Mouse (Mus musculus) limb, embryonic 11.5 days (tissue): ENCODE results near the gene Frmd4a. TPM values are rescaled to one million over a fixed set of nuclear protein-coding genes. Genes with fewer than 3 reads are reported as not detected.
A peak's percentile ranks its signal among the peaks of the same experiment; 100 is the strongest.

Experiments used
- ATAC-seq: fragments of 200-750 bp; cut with Nextera tagmentation; 2 replicates; pipeline ENCODE4 v1.8.0; 2017; ENCODE audit warnings: low read depth; ENCODE audit not compliant: insufficient number of reproducible peaks, low FRiP score, low TSS enrichment
- DNase-seq: peaks from one replicate; pipeline ENCODE4 v3.0.0-alpha.2; 2015; ENCODE audit warnings: low spot score
- H3K27ac ChIP-seq: fragments of 300-500 bp; sonication (generic); replicated peaks from 2 replicates; pipeline ENCODE4 v1.5.1; 2014; ENCODE audit warnings: low read depth, mild to moderate bottlenecking, low read length
- H3K27me3 ChIP-seq: fragments of 300-500 bp; sonication (generic); 2 replicates; pipeline ENCODE4 v1.6.1; 2014; ENCODE audit warnings: mild to moderate bottlenecking, low read length, mixed read lengths; ENCODE audit not compliant: control insufficient read depth, insufficient read depth
- H3K36me3 ChIP-seq: fragments of 300-500 bp; sonication (generic); 2 replicates; pipeline ENCODE4 v1.6.1; 2014; ENCODE audit warnings: mild to moderate bottlenecking, low read length, moderate library complexity, mixed read lengths; ENCODE audit not compliant: control insufficient read depth, insufficient read depth
- H3K4me1 ChIP-seq: fragments of 300-500 bp; sonication (generic); 2 replicates; pipeline ENCODE4 v1.6.1; 2014; ENCODE audit warnings: low read length, mixed read lengths; ENCODE audit not compliant: control insufficient read depth, insufficient read depth
- H3K4me2 ChIP-seq: fragments of 300-500 bp; sonication (generic); 2 replicates; pipeline ENCODE4 v1.6.1; 2014; ENCODE audit warnings: low read depth, mild to moderate bottlenecking, moderate library complexity; ENCODE audit not compliant: severe bottlenecking
- H3K4me3 ChIP-seq: fragments of 300-500 bp; sonication (generic); 2 replicates; pipeline ENCODE4 v1.5.1; 2014; ENCODE audit warnings: low read depth, low read length
- H3K9ac ChIP-seq: fragments of 300-500 bp; sonication (generic); 2 replicates; pipeline ENCODE4 v1.6.1; 2014; ENCODE audit warnings: mild to moderate bottlenecking, low read length
- H3K9me3 ChIP-seq: fragments of 300-500 bp; sonication (generic); 2 replicates; pipeline ENCODE4 v1.6.1; 2016; ENCODE audit warnings: low read length; ENCODE audit not compliant: control insufficient read depth
- WGBS: fragments of 180-500 bp; shearing (Covaris S2); extraction: QIAGEN DNeasy Blood & Tissue Kit; methylation state at CpG from one replicate; pipeline ENCODE4 v1.1.7; 2014; 5-methylcytosine and 5-hydroxymethylcytosine counted together
- polyA plus RNA-seq: library from polyadenylated mRNA; unstranded; fragments of >200 nt; fragmentation: Nextera tagmentation; extraction: Ambion mirVana; gene quantifications from 2 replicates; pipeline ENCODE4 v1.2.1, GENCODE M21; 2014

Frmd4a gene
- polyA plus RNA-seq, 1 experiment from 2014 or later: 65.3 TPM

GRCm38 (mm10) chr2:4494478-4494877 lies 477.0 kb downstream of the Frmd4a start:
- 60% methylated on average over 2 of the region's 2 CpGs for WGBS
- Histone ChIP-seq H3K9ac (no peak overlapping the region), H3K27ac (no peak overlapping the region), H3K27me3 (no peaks in the 10 kb centered on the region), H3K36me3 (no peaks in the 10 kb centered on the region; the same call in 1 of the 2 replicates), H3K9me3 (no peaks in the 10 kb centered on the region), H3K4me1 (peaks cover 21% of the 10 kb centered on the region), H3K4me3 (no peak overlapping the region), H3K4me2 (no peak overlapping the region)
- ATAC-seq (no peak), DNase-seq (no peak)

GRCm38 (mm10) chr2:4499257-4499656 lies 481.7 kb downstream of the Frmd4a start:
- no peak for ATAC-seq

GRCm38 (mm10) chr2:4499916-4500315 lies 482.4 kb downstream of the Frmd4a start:
- Histone ChIP-seq H3K9ac (no peak overlapping the region), H3K27ac (no peak overlapping the region), H3K4me3 (no peak overlapping the region), H3K9me3 (no peaks in the 10 kb centered on the region), H3K27me3 (no peaks in the 10 kb centered on the region), H3K4me1 (no peaks in the 10 kb centered on the region), H3K36me3 (peaks cover 4% of the 10 kb centered on the region; the same call in 1 of the 2 replicates), H3K4me2 (no peak overlapping the region)
- ATAC-seq: no peak
- 96% methylated on average over 9 of the region's 9 CpGs for WGBS
- no peak for DNase-seq

More at GRCm38 (mm10) chr2:4499257-4499656, 481.7 kb downstream of the Frmd4a start:
- DNase-seq: peak; percentile 85
- no peak overlapping the region for H3K4me3 ChIP-seq
- 15% methylated on average over 1 of the region's 1 CpGs for WGBS
- H3K27ac ChIP-seq: no peak overlapping the region
- H3K36me3 ChIP-seq: peaks cover 4% of the 10 kb centered on the region; the same call in 1 of the 2 replicates
- H3K4me1 ChIP-seq: no peaks in the 10 kb centered on the region
- no peaks in the 10 kb centered on the region for H3K9me3 ChIP-seq
- no peak overlapping the region for H3K4me2 ChIP-seq
- H3K27me3 ChIP-seq: no peaks in the 10 kb centered on the region
- H3K9ac ChIP-seq: no peak overlapping the region

- H3K27ac ChIP-seq: no peak overlapping the region
- H3K9ac ChIP-seq: no peak overlapping the region
- DNase-seq (no peak), ATAC-seq (no peak)
- H3K4me1 ChIP-seq: no peaks in the 10 kb centered on the region
- no peaks in the 10 kb centered on the region for H3K9me3 ChIP-seq
- H3K36me3 ChIP-seq: peaks cover 4% of the 10 kb centered on the region; the same call in 1 of the 2 replicates
- H3K4me2 ChIP-seq: no peak overlapping the region
- no peak overlapping the region for H3K4me3 ChIP-seq
- no peaks in the 10 kb centered on the region for H3K27me3 ChIP-seq
- WGBS: 86% methylated on average over 15 of the region's 15 CpGs
These were observed 483.9 kb downstream of the Frmd4a start for GRCm38 (mm10) chr2:4501257-4502027.

- DNase-seq: no peak
- no peak for ATAC-seq
- Histone ChIP-seq H3K27me3 (no peaks in the 10 kb centered on the region), H3K9ac (no peak overlapping the region), H3K36me3 (peaks cover 4% of the 10 kb centered on the region; the same call in 1 of the 2 replicates), H3K4me2 (no peak overlapping the region), H3K4me3 (no peak overlapping the region), H3K4me1 (no peaks in the 10 kb centered on the region), H3K9me3 (no peaks in the 10 kb centered on the region), H3K27ac (no peak overlapping the region)
- 90% methylated on average over 10 of the region's 10 CpGs for WGBS
These were observed 486.9 kb downstream of the Frmd4a start for GRCm38 (mm10) chr2:4504413-4504812.

- peaks cover 4% of the 10 kb centered on the region; the same call in 1 of the 2 replicates for H3K36me3 ChIP-seq
These were observed 488.2 kb downstream of the Frmd4a start for GRCm38 (mm10) chr2:4505695-4506094.

GRCm38 (mm10) chr2:4506659-4507058 lies 489.1 kb downstream of the Frmd4a start:
- no peak overlapping the region for H3K27ac ChIP-seq

More at GRCm38 (mm10) chr2:4505695-4506094, 488.2 kb downstream of the Frmd4a start:
- Histone ChIP-seq H3K4me1 (no peaks in the 10 kb centered on the region), H3K27me3 (no peaks in the 10 kb centered on the region), H3K9ac (no peak overlapping the region), H3K27ac (no peak overlapping the region), H3K4me2 (no peak overlapping the region), H3K9me3 (no peaks in the 10 kb centered on the region), H3K4me3 (no peak overlapping the region)
- 91% methylated on average over 4 of the region's 4 CpGs for WGBS
- DNase-seq (no peak), ATAC-seq (no peak)

GRCm38 (mm10) chr2:4507887-4508615 lies 490.5 kb downstream of the Frmd4a start:
- ATAC-seq (no peak), DNase-seq (no peak)
- H3K4me1 ChIP-seq: no peaks in the 10 kb centered on the region
- H3K9me3 ChIP-seq: no peaks in the 10 kb centered on the region
- H3K36me3 ChIP-seq: no peaks in the 10 kb centered on the region
- WGBS: 87% methylated on average over 13 of the region's 13 CpGs
- H3K27me3 ChIP-seq: no peaks in the 10 kb centered on the region
- no peak overlapping the region for H3K4me3 ChIP-seq
- H3K27ac ChIP-seq: no peak overlapping the region
- no peak overlapping the region for H3K9ac ChIP-seq
- no peak overlapping the region for H3K4me2 ChIP-seq

More at GRCm38 (mm10) chr2:4506659-4507058, 489.1 kb downstream of the Frmd4a start:
- Histone ChIP-seq H3K4me2 (no peak overlapping the region), H3K36me3 (no peaks in the 10 kb centered on the region), H3K9ac (no peak overlapping the region), H3K4me3 (no peak overlapping the region), H3K27me3 (no peaks in the 10 kb centered on the region), H3K9me3 (no peaks in the 10 kb centered on the region), H3K4me1 (no peaks in the 10 kb centered on the region)
- no peak for DNase-seq
- ATAC-seq: no peak
- WGBS: 92% methylated on average over 9 of the region's 9 CpGs
